Mouse (Mus musculus) cerebellum, postnatal 4 days (tissue): ENCODE results near the gene Vgll4.

ENCODE experiments used
- DNase-seq, 2 experiments: peaks; one replicate each; pipeline ENCODE4 v3.0.0; 2022; ENCODE audit warnings: low spot score in 2 of 2, mixed read lengths in 1 of 2

The Vgll4 gene

GRCm38 (mm10) chr6:114842863-114843262 lies 126.9 kb downstream of the Vgll4 start:
- DNase-seq: no peak

GRCm38 (mm10) chr6:114842131-114842530 lies 127.7 kb downstream of the Vgll4 start:
- DNase-seq: no peak

- no peak for DNase-seq
Measured at GRCm38 (mm10) chr6:114840012-114840411, 129.8 kb downstream of the Vgll4 start.

- DNase-seq: no peak
Measured at GRCm38 (mm10) chr6:114838872-114839271, 130.9 kb downstream of the Vgll4 start.

GRCm38 (mm10) chr6:114836433-114836832 lies 133.4 kb downstream of the Vgll4 start:
- DNase-seq: no peak

GRCm38 (mm10) chr6:114835752-114836151 lies 134.0 kb downstream of the Vgll4 start:
- DNase-seq: no peak

- DNase-seq: no peak
Measured at GRCm38 (mm10) chr6:114835344-114835743, 134.4 kb downstream of the Vgll4 start.

- no peak for DNase-seq
Measured at GRCm38 (mm10) chr6:114833791-114834346, 135.9 kb downstream of the Vgll4 start.

GRCm38 (mm10) chr6:114833058-114833685 lies 136.6 kb downstream of the Vgll4 start:
- DNase-seq: no peak

GRCm38 (mm10) chr6:114831807-114832206 lies 138.0 kb downstream of the Vgll4 start:
- DNase-seq: no peak

- no peak for DNase-seq
Measured at GRCm38 (mm10) chr6:114829660-114830438, 139.9 kb downstream of the Vgll4 start.

- no peak for DNase-seq
Measured at GRCm38 (mm10) chr6:114826889-114827288, 142.9 kb downstream of the Vgll4 start.

GRCm38 (mm10) chr6:114821646-114822045 lies 148.1 kb downstream of the Vgll4 start:
- no peak for DNase-seq

- no peak for DNase-seq
Measured at GRCm38 (mm10) chr6:114819971-114820481, 149.8 kb downstream of the Vgll4 start.

GRCm38 (mm10) chr6:114818471-114818870 lies 151.3 kb downstream of the Vgll4 start:
- DNase-seq: no peak

- DNase-seq: no peak
Measured at GRCm38 (mm10) chr6:114817948-114818347, 151.8 kb downstream of the Vgll4 start.

- peak in 1 of 2 experiments; percentile 58 for DNase-seq
Measured at GRCm38 (mm10) chr6:114814882-114815650, 154.7 kb downstream of the Vgll4 start.

- no peak for DNase-seq
Measured at GRCm38 (mm10) chr6:114814199-114814881, 155.5 kb downstream of the Vgll4 start.

GRCm38 (mm10) chr6:114812779-114813178 lies 157.0 kb downstream of the Vgll4 start:
- DNase-seq: no peak

- DNase-seq: peak in 1 of 2 experiments; percentile 31
Measured at GRCm38 (mm10) chr6:114812322-114812721, 157.5 kb downstream of the Vgll4 start.
